Mouse (Mus musculus) ovary, postnatal 14 days (tissue): ENCODE measurements around the gene Sgms1.

Source experiments
- DNase-seq: peaks from one replicate; pipeline ENCODE4 v3.0.0; 2022; ENCODE audit warnings: low spot score

The Sgms1 gene

DNA sequence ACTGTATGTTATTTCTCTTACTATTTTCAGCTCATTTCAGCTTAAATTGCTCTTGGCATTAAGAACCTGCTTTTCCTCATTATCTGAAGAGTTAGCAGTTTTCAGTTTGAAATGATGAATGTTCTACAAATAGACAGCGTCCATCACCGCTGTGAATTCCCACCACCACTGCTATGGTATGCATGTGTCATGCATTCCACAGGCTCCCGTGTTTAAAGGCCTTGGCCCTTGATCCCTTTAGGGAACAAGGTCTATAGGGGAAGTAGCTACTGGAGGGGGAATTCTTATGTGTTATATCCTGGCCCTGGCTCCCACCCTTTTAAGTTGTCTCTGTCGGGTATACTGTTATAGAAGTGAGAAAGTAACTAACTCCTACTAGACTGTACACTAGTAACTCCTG, 210.0 kb downstream of the Sgms1 start:
- DNase-seq = no peak

DNA sequence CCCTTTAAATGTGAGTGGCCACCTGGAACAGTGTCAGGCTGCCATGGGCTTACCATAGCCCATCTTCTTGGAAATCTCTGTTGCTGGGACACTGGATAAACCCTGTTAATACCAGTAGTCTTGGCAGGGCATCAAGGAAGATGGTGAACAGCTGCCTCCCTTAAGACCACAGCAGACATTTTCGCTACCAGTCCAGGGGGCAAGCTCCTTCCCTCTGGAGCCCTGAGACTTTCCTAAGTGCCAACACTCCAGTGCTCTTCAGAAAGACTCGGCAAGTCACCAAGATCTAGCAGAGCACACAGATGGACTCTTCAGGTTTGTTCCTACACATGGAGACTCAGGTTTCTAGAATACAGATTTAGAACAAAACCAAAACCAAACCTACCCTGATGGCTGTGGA, 211.4 kb downstream of the Sgms1 start:
- DNase-seq = no peak

DNA sequence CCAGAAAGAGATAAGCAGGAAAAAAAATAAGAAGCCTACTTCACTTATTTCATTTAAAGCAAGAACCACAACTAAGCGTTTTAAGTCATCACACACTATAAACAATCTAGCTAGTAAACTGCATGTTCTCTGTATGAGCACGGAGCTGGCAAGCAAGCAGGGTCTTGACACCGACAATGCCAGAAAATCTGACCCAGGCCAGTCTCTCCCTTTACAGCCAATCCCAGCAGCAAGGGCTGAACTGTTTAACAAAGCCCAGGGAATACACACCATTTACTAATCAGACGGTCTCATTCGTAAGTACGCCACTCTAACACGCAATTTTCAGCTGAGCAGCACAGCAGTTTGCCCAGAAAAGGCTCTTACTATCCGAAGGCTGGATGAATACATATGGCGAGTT, 213.1 kb downstream of the Sgms1 start:
- DNase-seq = no peak

DNA sequence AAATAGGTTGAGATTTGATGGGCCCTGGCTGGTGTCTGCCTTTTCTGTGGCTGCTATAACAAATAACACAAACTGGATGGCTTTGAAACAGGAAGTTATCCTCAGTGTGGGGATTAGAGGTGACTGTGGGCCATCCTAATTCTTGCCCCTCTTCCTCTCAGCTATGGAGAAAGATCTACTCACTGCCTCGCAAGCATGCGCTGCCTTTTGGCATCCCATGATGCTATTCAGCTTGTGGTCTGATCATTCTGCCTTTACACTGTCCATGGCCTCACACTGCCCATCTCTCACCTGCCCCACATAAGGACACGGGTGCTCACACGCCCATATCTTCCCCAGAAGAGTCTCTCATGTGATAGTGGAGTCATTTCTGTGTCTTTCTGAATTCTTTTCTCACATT, 213.5 kb downstream of the Sgms1 start:
- no peak for DNase-seq

DNA sequence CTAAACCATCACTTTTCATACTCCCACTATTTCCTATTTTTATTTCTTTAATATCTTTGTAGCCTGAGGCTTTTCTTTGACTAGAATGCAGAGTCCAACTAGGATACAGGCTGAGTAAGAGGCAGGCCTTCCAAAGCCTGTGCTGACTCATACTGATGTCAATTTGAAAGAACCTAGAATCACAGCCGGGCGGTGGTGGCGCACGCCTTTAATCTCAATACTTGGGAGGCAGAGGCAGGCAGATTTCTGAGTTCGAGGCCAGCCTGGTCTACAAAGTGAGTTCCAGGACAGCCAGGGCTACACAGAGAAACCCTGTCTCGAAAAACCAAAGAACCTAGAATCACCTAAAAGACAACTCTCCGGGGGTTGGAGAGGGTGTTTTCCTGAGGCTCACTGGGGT, 214.5 kb downstream of the Sgms1 start:
- DNase-seq = no peak

DNA sequence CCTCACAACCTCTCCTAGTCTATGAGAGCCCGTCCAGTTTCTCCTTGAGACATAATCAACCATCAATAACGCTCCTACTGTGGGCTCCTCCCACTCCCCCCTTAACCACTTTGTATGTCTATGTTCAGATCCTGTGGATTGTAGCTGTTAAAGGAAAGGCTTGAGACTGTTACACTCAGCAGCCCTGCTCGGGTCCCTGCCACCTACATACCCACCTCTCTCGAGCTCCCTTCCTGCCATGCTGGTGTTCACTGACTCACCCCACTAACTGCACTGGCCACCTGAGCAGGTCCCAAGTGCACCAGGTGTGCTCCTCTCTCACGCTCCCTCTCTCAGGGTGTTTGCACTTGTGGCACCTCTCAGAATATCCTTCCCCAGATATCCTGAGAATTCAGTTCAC, 215.0 kb downstream of the Sgms1 start:
- DNase-seq = no peak

DNA sequence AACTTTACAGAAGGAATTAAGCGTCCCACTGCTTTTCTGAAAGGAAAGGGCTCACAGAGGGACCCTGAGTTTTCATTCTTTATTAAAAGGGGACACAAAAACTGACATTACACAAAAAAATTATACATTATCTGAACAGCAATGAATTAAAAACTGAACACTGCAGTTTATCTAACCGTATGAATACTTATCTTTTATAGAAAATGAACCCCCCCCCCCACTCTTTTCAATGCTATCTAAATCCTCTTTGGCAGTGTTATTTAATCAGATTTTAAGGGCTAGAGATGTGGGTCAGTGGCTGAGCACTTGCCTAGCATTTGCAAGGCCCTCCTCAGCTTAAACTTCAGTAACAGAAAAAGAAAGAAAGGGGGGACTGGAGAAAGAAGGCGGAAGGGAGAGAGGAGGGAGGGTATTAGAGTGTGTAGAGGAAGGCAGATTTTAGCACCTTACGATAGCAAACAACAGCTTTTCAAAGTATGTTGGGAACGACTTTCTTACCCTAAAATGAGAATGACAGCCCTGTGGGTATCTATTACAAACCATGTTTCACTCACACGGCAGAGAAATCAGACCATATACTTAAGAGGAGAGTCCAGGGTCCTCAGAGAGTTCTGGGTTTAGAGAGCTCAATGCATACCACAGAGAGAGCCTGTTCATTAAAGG, 215.9 kb downstream of the Sgms1 start:
- DNase-seq = no peak

DNA sequence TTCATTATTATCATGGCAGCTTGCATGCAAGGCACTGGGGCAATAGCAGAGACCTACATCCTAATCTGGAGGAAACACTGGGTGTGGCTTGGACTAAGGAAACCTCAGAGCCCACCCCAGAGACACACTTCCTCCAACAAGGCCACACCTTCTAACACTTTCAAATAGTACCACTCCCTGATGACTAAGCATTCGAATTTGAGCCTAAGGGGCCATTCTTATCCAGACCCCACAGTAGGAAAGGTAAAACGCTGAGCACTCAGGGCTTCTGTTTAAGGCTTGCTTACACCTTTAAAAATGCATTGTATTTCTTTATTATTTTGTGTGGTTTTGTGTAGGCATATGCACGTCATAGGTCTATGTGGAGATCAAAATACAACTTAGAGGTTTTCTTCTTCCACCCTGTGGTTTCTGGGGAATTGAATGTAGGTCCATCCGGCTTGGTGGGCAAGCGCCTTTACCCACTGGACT, 217.0 kb downstream of the Sgms1 start:
- DNase-seq = no peak

DNA sequence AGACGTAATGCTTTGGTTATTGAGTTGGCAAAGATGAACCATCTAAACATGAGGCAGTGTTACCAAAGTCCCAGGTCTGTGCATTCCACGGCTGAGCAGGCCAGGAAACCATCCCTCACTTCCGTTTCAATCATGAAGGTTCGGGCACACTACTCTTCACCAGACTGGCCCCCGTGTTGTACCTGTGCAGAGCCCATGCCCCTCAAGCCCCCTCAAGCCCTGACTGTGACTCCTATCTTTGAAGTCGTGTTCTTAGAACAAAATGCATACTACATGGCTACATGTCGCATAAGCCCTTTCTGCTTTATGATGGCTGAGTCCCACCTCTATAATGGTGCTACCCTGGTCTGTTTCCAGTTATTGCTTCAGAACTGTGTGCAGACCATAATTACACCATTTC, 217.5 kb downstream of the Sgms1 start:
- DNase-seq = no peak

DNA sequence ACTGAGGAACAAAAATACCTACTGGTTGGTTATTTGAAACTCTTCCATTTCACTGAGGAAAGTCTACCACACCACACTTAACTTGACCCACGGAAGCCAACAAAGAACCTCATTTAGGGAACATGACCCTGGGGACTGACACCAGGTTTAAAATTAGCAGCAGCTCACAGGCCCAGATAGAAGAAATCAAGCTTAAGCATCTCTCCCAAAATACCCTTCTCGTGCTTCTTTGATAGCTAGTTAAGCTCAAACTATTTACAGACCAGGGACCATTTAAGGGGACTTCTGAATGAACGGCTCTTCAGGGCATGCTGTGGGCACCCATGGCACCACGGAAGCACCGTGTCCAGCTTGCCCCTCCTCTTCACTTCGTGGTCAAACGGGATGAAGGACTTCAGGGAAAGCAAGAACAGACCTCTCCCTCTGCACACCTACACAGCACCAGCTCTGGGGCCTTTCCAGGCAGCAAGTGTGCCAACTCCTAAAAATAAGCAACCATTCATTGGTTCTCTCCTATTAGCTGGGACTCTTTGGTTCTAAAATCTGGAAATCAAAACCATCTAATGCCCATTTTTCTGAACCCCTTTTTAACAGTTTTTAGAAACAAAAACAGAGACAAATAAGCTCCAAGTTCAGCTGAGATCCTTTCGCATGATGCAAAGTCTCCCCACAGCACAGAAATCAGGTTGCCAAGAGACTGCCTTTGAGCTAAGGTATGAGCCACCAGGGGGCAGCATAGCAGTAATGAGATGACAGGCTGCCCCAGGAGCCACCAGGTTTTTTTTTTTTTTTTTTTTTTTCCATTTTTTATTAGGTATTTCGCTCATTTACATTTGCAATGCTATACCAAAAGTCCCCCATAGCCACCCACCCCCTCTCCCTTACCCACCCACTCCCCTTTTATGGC, 219.6 kb downstream of the Sgms1 start:
- peak; percentile 45 for DNase-seq

DNA sequence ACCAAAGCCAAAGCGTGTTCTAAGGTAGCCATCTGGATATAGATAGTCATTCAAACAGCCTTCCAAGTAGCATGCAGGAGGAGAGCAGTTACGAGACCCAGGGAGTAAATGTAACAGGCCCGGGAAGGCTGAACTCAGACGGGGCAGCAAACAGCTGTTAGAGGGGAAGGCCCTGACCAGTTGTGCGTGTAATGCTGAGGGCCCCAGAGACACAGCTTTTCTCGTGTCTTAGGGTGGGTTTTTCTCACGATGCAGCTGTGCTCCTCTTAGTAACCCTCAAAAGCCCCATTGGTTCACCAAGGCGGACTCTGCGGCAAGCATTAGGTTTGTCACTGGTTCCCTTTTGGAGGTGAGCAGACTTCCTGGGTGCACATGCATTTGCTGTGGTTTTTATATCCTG, 221.5 kb downstream of the Sgms1 start:
- DNase-seq = no peak

DNA sequence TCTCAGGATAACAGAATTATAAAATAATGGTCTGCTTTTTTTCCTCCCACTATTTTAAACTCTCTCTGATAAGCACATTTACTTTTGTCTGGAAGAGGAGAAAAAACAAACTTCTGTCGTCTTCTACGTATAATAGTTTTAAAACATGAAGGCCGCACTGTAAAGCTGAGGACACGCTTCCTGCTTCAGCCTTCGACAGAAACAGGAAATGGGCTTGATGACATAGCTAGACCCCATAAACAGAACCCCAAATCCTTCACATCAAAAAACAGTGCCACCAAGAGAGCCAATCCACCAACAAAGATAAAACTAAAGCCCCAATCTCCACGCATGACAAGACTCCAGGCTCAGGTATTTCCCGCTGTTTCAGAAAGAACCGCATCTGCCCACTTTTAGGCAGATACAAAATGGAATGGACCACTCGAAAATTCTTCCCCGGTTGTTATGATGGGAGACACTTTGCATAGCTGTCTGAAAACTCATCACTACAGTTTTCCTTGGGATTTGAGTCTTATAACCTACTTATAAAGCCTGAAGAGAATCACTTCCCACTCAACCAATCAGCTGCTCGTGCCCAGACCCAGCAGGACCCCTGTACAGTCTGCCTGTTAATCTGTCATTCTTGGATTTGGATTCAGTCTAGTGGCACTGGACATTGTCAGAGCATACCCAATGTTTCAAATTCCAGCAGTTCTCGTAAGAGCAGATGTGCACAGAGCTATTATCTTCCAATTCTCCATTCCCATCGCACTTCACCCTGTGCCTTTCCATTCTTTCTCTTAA, 222.5 kb downstream of the Sgms1 start:
- DNase-seq = no peak

DNA sequence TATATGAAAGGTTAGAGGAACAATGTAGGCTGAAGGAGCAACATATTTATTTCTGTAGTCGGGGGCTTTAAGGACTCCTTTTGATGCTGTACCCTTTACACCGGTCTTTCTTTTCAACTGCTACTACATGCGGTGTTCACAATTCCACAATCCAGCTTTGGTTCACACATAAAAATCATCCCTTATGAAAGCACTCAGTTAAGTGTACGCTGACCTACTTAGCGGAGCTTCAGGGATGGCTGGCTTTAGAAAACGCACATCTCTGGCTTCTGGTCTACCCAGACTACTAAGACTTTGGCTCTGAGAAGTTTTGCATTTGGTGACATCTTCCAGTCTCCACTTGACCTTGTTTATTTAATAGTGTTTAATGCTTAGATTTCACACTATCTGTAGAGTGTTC, 223.8 kb downstream of the Sgms1 start:
- no peak for DNase-seq

DNA sequence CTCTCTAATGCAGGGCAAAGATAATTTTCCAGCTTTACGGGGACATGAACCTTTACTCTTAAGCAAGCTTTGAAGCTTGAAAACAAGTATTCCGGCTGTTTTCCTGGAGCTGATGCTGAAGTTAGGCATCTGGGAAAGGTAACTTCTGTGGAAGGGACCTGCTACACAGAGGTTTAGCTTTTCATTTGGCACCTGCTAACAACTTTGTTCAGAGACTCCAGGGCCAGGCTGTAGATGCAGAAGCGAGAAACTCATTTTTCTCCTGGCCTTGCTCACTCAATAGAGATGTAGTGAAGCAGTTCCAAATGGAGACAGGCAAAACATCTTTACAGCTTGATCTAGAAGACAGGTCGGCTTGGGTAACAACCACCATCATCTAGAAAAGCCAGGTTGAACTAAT, 225.4 kb downstream of the Sgms1 start:
- DNase-seq = no peak

DNA sequence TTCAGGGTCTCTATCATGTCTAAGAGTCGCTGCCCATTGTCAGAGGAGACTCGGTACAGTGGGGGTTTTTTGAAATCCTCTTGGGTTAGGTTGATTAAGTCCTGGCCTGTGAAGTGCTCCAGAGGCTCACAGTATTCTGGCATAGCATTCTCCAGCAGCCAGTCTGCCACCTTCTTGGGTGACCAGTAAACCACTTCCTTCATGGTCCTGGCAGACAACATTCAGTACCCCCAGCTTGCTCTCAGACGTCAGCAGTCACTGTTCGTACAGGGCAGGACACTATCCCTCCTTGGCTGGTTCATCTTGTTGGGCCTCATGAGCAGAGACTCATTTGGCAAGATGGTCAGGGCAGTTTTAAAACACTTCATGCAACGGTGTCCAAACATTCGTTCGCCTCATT, 229.6 kb downstream of the Sgms1 start:
- no peak for DNase-seq

DNA sequence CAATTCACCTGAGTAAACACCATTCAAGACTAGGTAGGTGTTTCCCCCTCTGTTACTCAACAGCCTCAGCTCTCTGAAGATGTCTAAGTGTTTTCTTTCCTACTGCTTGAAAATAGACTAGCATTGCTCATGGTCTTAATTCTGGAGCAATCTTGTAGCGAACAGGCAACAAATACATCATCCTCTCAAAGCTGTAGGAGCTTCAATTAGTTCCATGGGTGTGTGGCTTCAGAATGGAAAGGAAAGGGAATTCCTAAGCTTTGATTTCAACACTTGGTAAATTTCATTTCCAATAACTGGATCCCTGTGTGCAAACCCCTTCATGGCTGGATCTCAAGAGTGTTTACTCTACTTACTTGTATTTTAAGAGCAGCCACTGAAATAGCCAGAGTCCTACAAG, 230.3 kb downstream of the Sgms1 start:
- no peak for DNase-seq

DNA sequence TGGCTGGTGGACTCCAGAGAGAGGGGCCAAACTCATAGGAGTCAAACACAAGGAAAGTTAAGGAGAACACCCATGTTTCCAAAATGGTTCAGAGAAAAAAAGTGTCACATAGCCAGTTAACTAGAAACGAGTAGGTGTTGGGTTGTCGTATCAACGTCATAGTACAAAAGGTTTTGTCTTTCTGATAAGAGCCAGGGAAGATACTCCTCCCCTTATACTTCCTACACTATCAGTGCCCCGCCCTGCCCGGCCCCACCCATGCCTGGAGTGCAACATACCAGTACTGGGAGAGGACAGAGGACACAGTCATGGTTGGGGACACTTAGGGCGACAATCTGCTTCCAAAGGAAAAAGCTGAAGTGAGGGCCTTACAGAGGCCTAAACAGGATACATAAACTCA, 232.5 kb downstream of the Sgms1 start:
- no peak for DNase-seq

DNA sequence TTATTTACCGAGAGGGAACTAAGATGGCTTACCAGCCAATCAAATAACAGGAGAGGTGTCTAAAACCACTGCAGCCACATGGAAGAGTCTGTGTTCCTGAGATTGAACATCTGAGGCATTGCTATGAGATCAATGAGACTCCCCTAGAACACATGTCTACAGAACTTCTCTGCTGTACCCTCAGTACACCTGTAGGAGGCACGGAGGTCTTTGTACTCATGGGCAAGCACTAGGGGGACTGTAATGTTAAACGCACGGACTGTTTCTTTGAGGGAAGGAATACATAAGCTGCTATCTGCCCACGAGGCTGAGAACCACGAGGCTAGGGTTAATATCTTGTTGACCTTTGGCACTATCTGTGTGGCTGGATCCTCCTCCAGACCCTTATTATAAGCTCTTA, 237.0 kb downstream of the Sgms1 start:
- DNase-seq = no peak

DNA sequence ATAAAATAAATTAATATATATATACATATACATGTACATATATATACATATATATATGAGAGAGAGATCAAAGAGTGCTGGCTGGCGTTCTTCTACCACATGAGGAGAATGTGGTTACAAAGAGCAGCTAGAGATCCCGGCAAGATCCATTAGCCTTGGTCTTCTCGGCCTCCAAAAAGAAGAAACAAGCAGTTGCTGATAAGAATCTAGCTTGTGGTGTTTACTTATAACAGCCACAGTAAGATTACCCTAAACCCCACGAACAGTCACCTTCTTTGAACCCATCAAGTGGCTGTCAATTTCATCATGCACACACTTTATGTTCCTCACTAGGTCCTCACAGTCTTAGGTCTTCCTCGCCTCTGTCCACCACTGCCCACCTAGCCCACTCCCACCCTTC, 240.8 kb downstream of the Sgms1 start:
- DNase-seq = no peak

DNA sequence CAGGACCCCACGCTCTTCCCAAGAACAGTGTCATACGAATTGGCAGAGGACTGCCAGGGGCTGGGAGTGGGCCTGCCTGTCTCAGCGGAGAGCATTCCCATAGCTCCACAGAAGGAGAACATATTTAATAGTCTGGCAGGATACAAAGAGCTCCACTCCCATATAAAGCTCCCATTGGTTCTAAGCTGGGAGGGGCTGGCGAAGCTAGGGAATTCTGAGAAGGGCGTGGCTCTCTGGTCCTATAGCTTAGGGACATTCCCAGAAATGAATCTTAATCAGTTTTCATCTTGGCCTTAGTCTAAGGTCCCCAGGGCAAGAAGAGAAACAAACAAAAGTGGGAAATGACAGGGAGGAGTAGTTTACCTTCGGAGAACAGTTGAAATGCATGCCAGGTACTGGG, 247.1 kb downstream of the Sgms1 start:
- DNase-seq = no peak

DNA sequence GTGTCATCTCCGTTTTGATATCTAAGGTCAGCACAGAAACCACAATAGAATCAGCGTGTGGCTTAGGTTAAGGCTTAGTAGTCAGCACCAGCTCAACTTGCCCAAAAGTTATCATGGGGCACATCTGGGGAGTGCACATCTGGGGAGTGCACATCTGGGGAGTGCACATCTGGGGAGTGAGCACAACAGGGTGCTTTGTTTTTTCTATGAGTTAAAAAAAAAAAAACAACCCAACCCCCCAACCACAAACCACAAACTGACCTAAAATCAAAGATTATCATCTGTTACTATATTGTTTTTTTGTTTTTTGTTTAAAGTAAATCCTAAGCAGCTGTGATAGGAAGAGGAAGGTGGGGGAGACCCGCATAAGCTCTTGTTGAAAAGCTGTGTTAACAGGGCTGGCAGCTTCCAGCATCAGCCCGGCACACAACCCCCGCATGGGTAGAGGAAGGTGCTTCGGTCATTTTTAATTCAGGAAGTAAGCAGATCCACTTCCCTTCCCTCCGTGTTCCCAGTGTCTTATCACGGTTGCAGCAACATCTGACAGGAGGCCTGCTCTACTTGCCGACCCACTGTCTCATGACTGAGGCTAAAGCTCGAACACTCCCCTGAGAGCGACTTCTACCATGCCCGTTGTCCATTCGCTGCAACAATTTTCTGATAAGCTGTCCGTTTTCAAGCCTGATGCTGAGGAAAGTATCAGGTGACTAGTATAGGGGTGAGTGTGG, 251.0 kb downstream of the Sgms1 start:
- DNase-seq = no peak

DNA sequence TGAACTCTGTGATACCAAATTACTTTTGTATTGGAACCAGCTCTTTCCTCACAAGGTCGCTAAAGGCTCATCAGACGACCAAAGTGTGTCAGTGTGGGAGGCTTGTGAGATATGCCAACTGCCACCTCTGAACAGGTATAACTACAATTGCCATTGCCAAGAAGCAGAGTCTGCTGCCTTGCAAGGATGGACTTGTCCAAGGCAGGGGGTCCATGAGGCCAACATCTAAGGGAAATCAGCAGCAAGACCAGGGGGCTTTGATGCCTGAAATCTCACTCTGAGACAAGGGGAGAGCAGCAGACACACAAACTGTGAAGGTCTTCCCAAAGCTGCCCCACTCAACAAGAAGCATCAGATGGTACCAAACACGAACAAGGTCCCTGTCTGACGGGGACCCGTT, 251.6 kb downstream of the Sgms1 start:
- DNase-seq = no peak
